Mouse (Mus musculus) lung, adult 2 months (tissue): ENCODE results near the gene Akt1s1. TPM values are rescaled to one million over a fixed set of nuclear protein-coding genes. Genes with fewer than 3 reads are reported as not detected.

Experiments
- DNase-seq: peaks from one replicate; pipeline ENCODE4 v3.0.0; 2022
- H3K4me1 ChIP-seq: fragments of 200-500 bp; 2 replicates; pipeline ENCODE4 v1.6.1; 2011; ENCODE audit warnings: low read length; ENCODE audit not compliant: control insufficient read depth, insufficient read depth
- H3K4me3 ChIP-seq: fragments of 200-500 bp; replicated peaks from 2 replicates; pipeline ENCODE3; 2011; ENCODE audit warnings: low read depth, mild to moderate bottlenecking, control low read depth, low read length; ENCODE audit errors: extremely low read depth
- CTCF ChIP-seq: fragments of 200-500 bp; IDR thresholded peaks from 2 replicates; pipeline ENCODE4 v1.5.1; 2011; ENCODE audit warnings: mild to moderate bottlenecking, low read length, control low read depth; ENCODE audit not compliant: insufficient read depth
- POLR2A ChIP-seq: fragments of 200-500 bp; IDR thresholded peaks from 2 replicates; pipeline ENCODE4 v1.6.1; 2011; ENCODE audit warnings: low read depth, mild to moderate bottlenecking, control low read depth, low read length, borderline replicate concordance; ENCODE audit errors: extremely low read depth
- WGBS: fragments of 180-500 bp; shearing (Covaris S2); methylation state at CpG from one replicate; pipeline ENCODE4 v1.1.7; 2018; 5-methylcytosine and 5-hydroxymethylcytosine counted together
- polyA plus RNA-seq: library from polyadenylated mRNA; depleted of rRNA; stranded (reverse); fragments of >200 nt; gene quantifications from 2 replicates; pipeline ENCODE4 v1.2.3, GENCODE M21; 2012

Gene Akt1s1
- polyA plus RNA-seq, 1 experiment = 96.6 TPM

- peak within 1 kb of the TSS; percentile 89 for H3K4me3 ChIP-seq
- peak; percentile 84; the same call in 1 of the 2 replicates for TF ChIP-seq POLR2A
- no peak for TF ChIP-seq CTCF
- under 1% methylated on average over 62 of the region's 62 CpGs for WGBS
- H3K4me1 ChIP-seq = peaks cover 18% of the 10 kb centered on the region
- DNase-seq = peak; percentile 98
Measured at GRCm38 (mm10) chr7:44815721-44816469, 32.9 kb upstream of the Akt1s1 start, which contains the start of the genes Nup62 and Il4i1. TSS of gene Nup62 (plus strand) at chr7:44816088. TSS of gene Il4i1 (plus strand) at chr7:44816387.

- under 1% methylated on average over 54 of the region's 57 CpGs for WGBS
- TF ChIP-seq CTCF (no peak), POLR2A (no peak)
- peak within 1 kb of the TSS; percentile 89 for H3K4me3 ChIP-seq
- DNase-seq = peak; percentile 64
- peaks cover 18% of the 10 kb centered on the region for H3K4me1 ChIP-seq
Measured at GRCm38 (mm10) chr7:44816470-44817021, 32.2 kb upstream of the Akt1s1 start, which contains the start of gene Atf5. TSS of gene Atf5 (minus strand) at chr7:44816658.

GRCm38 (mm10) chr7:44817441-44817840, 31.4 kb upstream of the Akt1s1 start:
- WGBS = 18% methylated on average over 3 of the region's 3 CpGs
- DNase-seq = no peak
- no peak overlapping the region for H3K4me3 ChIP-seq
- peaks cover 18% of the 10 kb centered on the region for H3K4me1 ChIP-seq
- TF ChIP-seq CTCF = no peak
- no peak for TF ChIP-seq POLR2A

GRCm38 (mm10) chr7:44818164-44818563, 30.6 kb upstream of the Akt1s1 start:
- H3K4me1 ChIP-seq = peaks cover 18% of the 10 kb centered on the region
- 14% methylated on average over 2 of the region's 2 CpGs for WGBS
- DNase-seq = no peak
- TF ChIP-seq POLR2A (no peak), CTCF (no peak)
- no peak overlapping the region for H3K4me3 ChIP-seq

GRCm38 (mm10) chr7:44818751-44819235, 30.0 kb upstream of the Akt1s1 start:
- H3K4me3 ChIP-seq = no peak overlapping the region
- peak; percentile 56 for DNase-seq
- no peak for TF ChIP-seq CTCF
- TF ChIP-seq POLR2A = no peak
- WGBS = 27% methylated on average over 6 of the region's 6 CpGs
- H3K4me1 ChIP-seq = peaks cover 18% of the 10 kb centered on the region

GRCm38 (mm10) chr7:44819391-44819790, 29.4 kb upstream of the Akt1s1 start:
- TF ChIP-seq POLR2A = no peak
- TF ChIP-seq CTCF = no peak
- DNase-seq = no peak
- no peak overlapping the region for H3K4me3 ChIP-seq
- WGBS = 87% methylated on average over 2 of the region's 2 CpGs
- H3K4me1 ChIP-seq = peaks cover 18% of the 10 kb centered on the region

GRCm38 (mm10) chr7:44819863-44820262, 28.9 kb upstream of the Akt1s1 start:
- TF ChIP-seq CTCF = no peak
- no peak for TF ChIP-seq POLR2A
- WGBS = 30% methylated on average over 5 of the region's 5 CpGs
- Histone ChIP-seq H3K4me1 (peaks cover 18% of the 10 kb centered on the region), H3K4me3 (no peak overlapping the region)
- peak; percentile 7 for DNase-seq

GRCm38 (mm10) chr7:44820525-44820924, 28.3 kb upstream of the Akt1s1 start:
- WGBS = 77% methylated on average over 3 of the region's 3 CpGs
- H3K4me1 ChIP-seq = peaks cover 15% of the 10 kb centered on the region
- DNase-seq = no peak
- H3K4me3 ChIP-seq = no peak overlapping the region
- TF ChIP-seq CTCF (no peak), POLR2A (no peak)

- TF ChIP-seq POLR2A (no peak), CTCF (peak; percentile 21; the same call in 1 of the 2 replicates)
- WGBS = 65% methylated on average over 7 of the region's 7 CpGs
- DNase-seq = peak; percentile 4
- Histone ChIP-seq H3K4me1 (peaks cover 15% of the 10 kb centered on the region), H3K4me3 (no peak overlapping the region)
Measured at GRCm38 (mm10) chr7:44821666-44822448, 26.9 kb upstream of the Akt1s1 start.
